Mouse (Mus musculus) forebrain, embryonic 10.5 days (tissue): ENCODE data around the gene Ankle2. TPM values are rescaled to one million over a fixed set of nuclear protein-coding genes. Genes with fewer than 3 reads are reported as not detected.
A peak's percentile ranks its signal among the peaks of the same experiment; 100 is the strongest.

Experiments
- DNase-seq: peaks from one replicate; pipeline ENCODE4 v3.0.0-alpha.2; 2017; ENCODE audit warnings: low spot score; ENCODE audit errors: extremely low spot score
- H3K27ac ChIP-seq: fragments of 300-500 bp; sonication (generic); 2 replicates; pipeline ENCODE4 v1.5.1; 2016; ENCODE audit warnings: mild to moderate bottlenecking
- H3K27me3 ChIP-seq: fragments of 300-500 bp; sonication (generic); 2 replicates; pipeline ENCODE4 v1.6.1; 2016; ENCODE audit warnings: mild to moderate bottlenecking; ENCODE audit not compliant: poor library complexity, severe bottlenecking
- H3K36me3 ChIP-seq: fragments of 300-500 bp; sonication (generic); replicated peaks from 2 replicates; pipeline ENCODE4 v1.6.1; 2016; ENCODE audit warnings: mild to moderate bottlenecking, moderate library complexity
- H3K4me1 ChIP-seq: fragments of 300-500 bp; sonication (generic); 2 replicates; pipeline ENCODE4 v1.6.1; 2016
- H3K4me3 ChIP-seq: fragments of 300-500 bp; sonication (generic); 2 replicates; pipeline ENCODE4 v1.5.1; 2016; ENCODE audit warnings: mild to moderate bottlenecking, moderate library complexity
- H3K9me3 ChIP-seq: fragments of 300-500 bp; sonication (generic); 2 replicates; pipeline ENCODE4 v1.6.1; 2016; ENCODE audit warnings: mild to moderate bottlenecking, moderate library complexity
- WGBS: fragments of 180-500 bp; shearing (Covaris S2); methylation state at CpG from one replicate; pipeline ENCODE4 v1.1.7; 2016; 5-methylcytosine and 5-hydroxymethylcytosine counted together
- polyA plus RNA-seq: library from polyadenylated mRNA; unstranded; fragments of >200 nt; fragmentation: Nextera tagmentation; extraction: Ambion mirVana; gene quantifications from 2 replicates; pipeline ENCODE4 v1.2.1, GENCODE M21; 2016

The Ankle2 gene
- polyA plus RNA-seq, 1 experiment from 2014 or later: 28.5 TPM

DNA sequence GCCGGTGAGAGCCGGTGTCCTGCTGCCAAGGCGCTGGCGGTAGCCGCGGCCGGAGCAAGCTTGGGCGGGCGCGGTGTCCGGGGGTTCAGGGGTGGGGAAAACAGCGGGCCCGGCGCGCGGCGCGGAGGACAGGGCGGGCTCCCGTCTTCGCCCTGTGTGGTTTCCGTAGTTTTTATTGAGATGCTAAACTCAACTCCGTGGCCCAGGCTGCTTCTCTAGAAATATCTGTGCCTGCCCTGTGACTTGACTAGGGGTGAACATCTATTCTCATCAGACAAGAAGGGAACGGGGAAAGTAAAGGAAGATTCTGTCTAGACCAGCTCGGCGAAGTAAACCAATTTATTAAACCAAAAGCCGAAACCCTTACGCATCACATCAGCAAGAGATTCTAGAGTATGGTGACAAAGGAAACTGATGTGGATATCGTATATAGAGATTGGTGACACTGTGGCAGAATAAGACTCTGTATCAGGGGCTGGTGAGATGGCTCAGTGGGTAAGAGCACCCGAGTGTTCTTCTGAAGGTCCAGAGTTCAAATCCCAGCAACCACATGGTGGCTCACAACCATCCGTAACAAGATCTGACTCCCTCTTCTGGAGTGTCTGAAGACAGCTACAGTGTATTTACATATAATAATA is 55.8 kb downstream of the Ankle2 start:
- Histone ChIP-seq H3K9me3 (no peaks in the 10 kb centered on the region), H3K27ac (peak overlapping the region; percentile 95), H3K4me1 (peaks cover 28% of the 10 kb centered on the region), H3K4me3 (peak overlapping the region; percentile 82), H3K27me3 (peaks cover 23% of the 10 kb centered on the region), H3K36me3 (peaks cover 28% of the 10 kb centered on the region)
- no peak for DNase-seq
- WGBS: 5% methylated on average over 31 of the region's 31 CpGs

DNA sequence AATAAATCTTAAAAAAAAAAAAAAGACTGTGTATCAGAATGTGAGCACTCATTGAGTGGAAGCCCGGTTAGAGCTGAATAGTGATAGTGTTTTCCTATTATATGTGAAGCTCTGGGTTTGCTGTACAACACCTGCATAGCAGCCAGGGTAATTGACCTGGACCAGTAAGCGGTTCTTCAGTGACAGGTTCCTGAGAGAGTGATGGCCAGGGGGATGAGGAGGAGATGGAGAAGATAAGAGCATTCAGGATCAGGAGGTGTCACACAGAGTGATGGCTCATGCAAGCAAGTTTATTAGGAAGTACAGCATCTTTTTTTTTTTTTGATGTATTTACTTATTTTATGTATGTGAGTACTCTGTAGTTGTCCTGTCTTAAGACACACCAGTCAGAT is 56.3 kb downstream of the Ankle2 start:
- Histone ChIP-seq H3K27ac (no peak overlapping the region), H3K27me3 (peaks cover 23% of the 10 kb centered on the region), H3K9me3 (no peaks in the 10 kb centered on the region), H3K4me1 (peaks cover 28% of the 10 kb centered on the region), H3K36me3 (peaks cover 33% of the 10 kb centered on the region), H3K4me3 (peak overlapping the region; percentile 82)
- WGBS: 80% methylated on average over 2 of the region's 2 CpGs
- DNase-seq: no peak

DNA sequence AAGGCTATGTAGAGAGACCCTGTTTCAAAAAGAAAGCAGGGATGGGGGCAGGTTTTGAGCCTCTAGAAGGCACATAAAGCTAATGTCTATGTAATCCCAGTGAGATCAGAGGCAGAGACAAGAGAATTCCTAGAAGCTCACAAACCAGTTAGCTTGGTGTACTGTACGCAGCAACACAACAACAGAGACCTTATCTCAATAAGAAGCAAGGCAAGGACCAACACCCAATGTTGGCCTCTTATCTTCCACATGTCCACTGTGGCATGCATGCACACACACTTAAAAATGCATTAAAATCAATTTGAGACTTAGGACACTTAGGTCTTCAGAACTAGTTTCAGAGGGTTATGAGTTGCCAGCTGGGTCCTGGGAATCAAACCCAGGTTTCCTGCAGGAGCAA is 60.8 kb downstream of the Ankle2 start:
- Histone ChIP-seq H3K27me3 (no peaks in the 10 kb centered on the region), H3K27ac (no peak overlapping the region), H3K36me3 (peaks cover 75% of the 10 kb centered on the region), H3K4me1 (peaks cover 11% of the 10 kb centered on the region), H3K4me3 (no peak overlapping the region), H3K9me3 (no peaks in the 10 kb centered on the region)
- WGBS: 98% methylated on average over 1 of the region's 1 CpGs
- DNase-seq: no peak

DNA sequence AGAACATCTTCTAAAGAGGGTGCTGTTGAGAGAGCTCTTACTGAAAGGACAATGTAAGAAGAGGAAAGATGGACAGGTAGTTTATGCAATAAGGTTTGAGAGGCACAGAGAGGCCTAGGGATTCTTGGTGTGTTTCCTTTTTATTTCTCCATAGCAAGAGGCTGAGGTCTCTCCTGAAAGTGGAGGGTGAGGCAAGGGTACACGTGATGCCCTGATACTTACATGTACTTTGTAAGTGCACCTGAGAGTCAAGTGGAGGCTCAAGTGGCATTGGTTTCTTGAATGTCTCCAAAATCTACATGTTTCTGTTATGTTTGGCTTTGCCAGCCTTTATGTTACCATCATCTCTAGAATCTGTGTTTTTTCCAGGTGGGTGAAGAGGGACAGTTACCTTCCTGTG is 65.8 kb downstream of the Ankle2 start:
- Histone ChIP-seq H3K27me3 (no peaks in the 10 kb centered on the region), H3K36me3 (peaks cover 97% of the 10 kb centered on the region), H3K4me3 (no peak overlapping the region), H3K4me1 (no peaks in the 10 kb centered on the region), H3K27ac (no peak overlapping the region), H3K9me3 (no peaks in the 10 kb centered on the region)
- no peak for DNase-seq
- WGBS: 90% methylated on average over 1 of the region's 1 CpGs

DNA sequence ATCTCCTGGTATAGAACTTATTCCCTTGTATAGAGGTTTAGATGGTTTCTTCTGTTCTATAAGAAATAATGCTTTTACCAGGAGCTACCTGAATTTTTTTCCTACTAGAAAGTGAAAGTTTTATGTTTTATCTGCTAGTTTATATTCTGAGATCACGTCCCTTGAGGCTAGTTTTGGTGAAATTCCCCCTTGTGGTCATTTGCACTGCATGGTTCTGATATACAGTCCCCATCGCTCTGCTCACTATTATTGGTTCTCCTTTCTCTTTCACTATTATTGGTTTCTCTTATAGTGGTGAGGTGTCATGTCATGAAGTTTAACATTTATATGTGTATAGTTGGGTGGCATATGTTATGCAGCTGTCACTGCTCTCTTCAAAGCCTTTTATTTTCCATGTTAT is 69.8 kb downstream of the Ankle2 start:
- Histone ChIP-seq H3K27ac (no peak overlapping the region), H3K36me3 (peaks cover 100% of the 10 kb centered on the region), H3K4me1 (no peaks in the 10 kb centered on the region), H3K27me3 (no peaks in the 10 kb centered on the region), H3K9me3 (no peaks in the 10 kb centered on the region), H3K4me3 (no peak overlapping the region)
- DNase-seq: no peak
- WGBS: 91% methylated on average over 2 of the region's 2 CpGs

Other genes with a start within 250 kb of the Ankle2 start
- 25.3 and 25.9 TPM in 2 replicates for gene Zfp932, start 234.5 kb upstream of the Ankle2 start, polyA plus RNA-seq
- 6.1 and 6.4 TPM in 2 replicates for gene Gm17655, start 158.5 kb upstream of the Ankle2 start, polyA plus RNA-seq
- 3.5 and 3.8 TPM in 2 replicates for gene Gm35315, start 136.6 kb upstream of the Ankle2 start, polyA plus RNA-seq
- 1.3 and 1.5 TPM in 2 replicates for gene Plcxd1, start 131.0 kb upstream of the Ankle2 start, polyA plus RNA-seq
- gene Gtpbp6, start 122.8 kb upstream of the Ankle2 start, polyA plus RNA-seq: 32.8 and 32.9 TPM in 2 replicates
- gene Zfp605, start 120.9 kb upstream of the Ankle2 start, polyA plus RNA-seq: 7.0 and 7.4 TPM in 2 replicates
- gene Chfr, start 95.2 kb upstream of the Ankle2 start, polyA plus RNA-seq: 44.7 and 46.0 TPM in 2 replicates
- gene Golga3, start 54.3 kb upstream of the Ankle2 start, polyA plus RNA-seq: 18.2 and 19.3 TPM in 2 replicates
- gene Pgam5, start 38.9 kb downstream of the Ankle2 start, polyA plus RNA-seq: 102 and 105 TPM in 2 replicates
- gene Pxmp2, start 55.2 kb downstream of the Ankle2 start, polyA plus RNA-seq: 15.3 and 15.6 TPM in 2 replicates
- 52.2 and 60.3 TPM in 2 replicates for gene Pole, start 55.3 kb downstream of the Ankle2 start, polyA plus RNA-seq
- gene P2rx2, start 112.2 kb downstream of the Ankle2 start, polyA plus RNA-seq: 0.49 and 0.74 TPM in 2 replicates
- gene Lrcol1, start 113.7 kb downstream of the Ankle2 start, polyA plus RNA-seq: not detected in 2 replicates
- gene Fbrsl1, start 217.5 kb downstream of the Ankle2 start, polyA plus RNA-seq: 19.6 and 20.5 TPM in 2 replicates